Mouse (Mus musculus): ENCODE measurements at regions not wholly inside any gene's neighbourhood (a gene's known extent, or its start where the extent isn't known, plus 50 kb on each side); places are given as distances from the start of the nearest gene placed in this dataset.
"Not testable (repeated sequence)": the region's sequence is repeated elsewhere in the genome, so short reads cannot be mapped to it uniquely, and the experiment has no call there.

- not testable (repeated sequence) for H3K9me3 ChIP-seq (ENCODE audit: control insufficient read depth, low read length); H3K4me2 ChIP-seq (ENCODE audit: low read length); ATAC-seq; H3K27ac ChIP-seq (ENCODE audit: low read depth, low read length); H3K36me3 ChIP-seq (ENCODE audit: control insufficient read depth, insufficient read depth, low read length); H3K27me3 ChIP-seq (replicated peaks; ENCODE audit: control insufficient read depth, insufficient read depth, low read length); H3K9ac ChIP-seq (ENCODE audit: low read depth, low read length); H3K4me3 ChIP-seq (ENCODE audit: low read length)
- 96% methylated on average over 2 of the region's 2 CpGs for WGBS
- peaks cover 14% of the 10 kb centered on the region for H3K4me1 ChIP-seq (ENCODE audit: control insufficient read depth, insufficient read depth, low read depth, low read length)
Measured at GRCm38 (mm10) chr16:31550539-31550938, 112.7 kb upstream of the Dlg1 start.

DNA sequence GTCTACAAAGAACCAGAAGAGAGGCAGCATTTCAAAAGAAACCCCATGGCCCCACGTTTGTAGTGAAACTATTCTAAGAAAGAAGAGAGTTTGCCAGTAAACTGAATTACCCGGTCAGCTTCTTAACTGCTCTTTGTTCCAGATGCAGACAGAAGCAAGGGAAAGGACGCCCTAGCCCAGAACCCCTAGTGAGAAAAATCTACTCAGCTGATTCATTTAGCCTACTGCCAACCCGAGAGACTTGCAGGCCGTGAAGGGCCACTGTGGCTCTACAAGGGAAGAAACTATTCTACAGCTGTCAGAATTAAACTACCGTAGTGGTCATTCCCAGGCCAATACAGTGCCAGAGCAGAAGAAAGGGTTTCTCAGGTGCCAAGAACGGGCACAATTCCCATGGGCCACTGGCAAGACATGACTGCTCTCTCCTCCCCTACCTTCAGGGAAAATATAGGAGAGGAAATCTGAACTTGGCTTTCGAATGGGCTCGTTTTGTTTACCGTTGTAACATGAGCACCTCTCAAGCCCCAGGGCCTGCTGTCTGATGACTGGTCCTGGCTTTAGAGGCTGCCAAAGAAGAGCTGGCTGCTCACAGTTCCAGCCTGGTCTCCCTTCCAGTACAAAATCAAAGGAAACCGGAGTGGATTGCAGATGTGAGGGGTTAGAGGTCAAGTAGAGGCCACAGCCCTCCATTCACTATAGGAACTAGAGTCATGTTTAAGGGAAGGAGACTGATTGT is 111.7 kb upstream of the Dlg1 start:
- no peak overlapping the region for H3K4me2 ChIP-seq (ENCODE audit: low read length)
- peaks cover 5% of the 10 kb centered on the region; the same call in 1 of the 2 replicates for H3K4me1 ChIP-seq (ENCODE audit: control insufficient read depth, insufficient read depth, low read depth, low read length)
- H3K9ac ChIP-seq (ENCODE audit: low read depth, low read length): no peak overlapping the region
- WGBS: 32% methylated on average over 11 of the region's 11 CpGs
- H3K9me3 ChIP-seq (ENCODE audit: control insufficient read depth, low read length): no peaks in the 10 kb centered on the region
- H3K27me3 ChIP-seq (replicated peaks; ENCODE audit: control insufficient read depth, insufficient read depth, low read length): no peaks in the 10 kb centered on the region
- H3K36me3 ChIP-seq (ENCODE audit: control insufficient read depth, insufficient read depth, low read length): no peaks in the 10 kb centered on the region
- H3K27ac ChIP-seq (ENCODE audit: low read depth, low read length): no peak overlapping the region
- no peak overlapping the region for H3K4me3 ChIP-seq (ENCODE audit: low read length)
- no peak for ATAC-seq

- no peak overlapping the region for H3K9ac ChIP-seq (ENCODE audit: low read depth, low read length)
- H3K36me3 ChIP-seq (ENCODE audit: control insufficient read depth, insufficient read depth, low read length): no peaks in the 10 kb centered on the region
- H3K4me3 ChIP-seq (ENCODE audit: low read length): no peak overlapping the region
- H3K27ac ChIP-seq (ENCODE audit: low read depth, low read length): no peak overlapping the region
- no peaks in the 10 kb centered on the region for H3K9me3 ChIP-seq (ENCODE audit: control insufficient read depth, low read length)
- no peak for ATAC-seq
- H3K4me1 ChIP-seq (ENCODE audit: control insufficient read depth, insufficient read depth, low read depth, low read length): no peaks in the 10 kb centered on the region
- no peak overlapping the region for H3K4me2 ChIP-seq (ENCODE audit: low read length)
- WGBS: 77% methylated on average over 8 of the region's 8 CpGs
- no peaks in the 10 kb centered on the region for H3K27me3 ChIP-seq (replicated peaks; ENCODE audit: control insufficient read depth, insufficient read depth, low read length)
Measured at GRCm38 (mm10) chr16:31553361-31554146, 109.7 kb upstream of the Dlg1 start.

DNA sequence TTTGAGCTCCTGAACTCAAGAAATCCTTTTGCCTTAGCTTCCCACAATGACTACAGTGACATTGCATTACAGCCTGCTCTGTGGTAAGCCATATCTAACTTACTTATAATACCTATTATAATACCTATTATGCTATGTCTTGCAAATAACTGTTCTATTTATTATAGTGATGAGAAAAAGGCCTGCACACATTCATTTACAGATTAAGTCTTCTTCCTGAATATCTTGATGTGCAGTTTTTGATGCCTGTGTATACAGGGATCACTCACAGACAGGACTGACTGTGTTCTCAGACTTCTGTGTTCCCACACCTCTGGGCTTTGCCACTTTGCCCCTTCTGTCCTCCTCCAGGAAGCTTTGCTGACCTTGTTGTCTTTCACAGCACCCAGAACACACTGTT is 102.8 kb upstream of the Dlg1 start:
- no peaks in the 10 kb centered on the region for H3K27me3 ChIP-seq (replicated peaks; ENCODE audit: control insufficient read depth, insufficient read depth, low read length)
- H3K27ac ChIP-seq (ENCODE audit: low read depth, low read length): no peak overlapping the region
- no peak overlapping the region for H3K9ac ChIP-seq (ENCODE audit: low read depth, low read length)
- H3K4me1 ChIP-seq (ENCODE audit: control insufficient read depth, insufficient read depth, low read depth, low read length): no peaks in the 10 kb centered on the region
- no peaks in the 10 kb centered on the region for H3K36me3 ChIP-seq (ENCODE audit: control insufficient read depth, insufficient read depth, low read length)
- no peak overlapping the region for H3K4me3 ChIP-seq (ENCODE audit: low read length)
- no peak for ATAC-seq
- H3K4me2 ChIP-seq (ENCODE audit: low read length): no peak overlapping the region
- no peaks in the 10 kb centered on the region for H3K9me3 ChIP-seq (ENCODE audit: control insufficient read depth, low read length)

GRCm38 (mm10) chr16:31564926-31565325 is 98.3 kb upstream of the Dlg1 start:
- H3K27ac ChIP-seq (ENCODE audit: low read depth, low read length): no peak overlapping the region
- H3K4me3 ChIP-seq (ENCODE audit: low read length): no peak overlapping the region
- no peaks in the 10 kb centered on the region for H3K4me1 ChIP-seq (ENCODE audit: control insufficient read depth, insufficient read depth, low read depth, low read length)
- no peak overlapping the region for H3K9ac ChIP-seq (ENCODE audit: low read depth, low read length)
- ATAC-seq: no peak
- no peak overlapping the region for H3K4me2 ChIP-seq (ENCODE audit: low read length)
- no peaks in the 10 kb centered on the region for H3K36me3 ChIP-seq (ENCODE audit: control insufficient read depth, insufficient read depth, low read length)
- H3K27me3 ChIP-seq (replicated peaks; ENCODE audit: control insufficient read depth, insufficient read depth, low read length): no peaks in the 10 kb centered on the region
- H3K9me3 ChIP-seq (ENCODE audit: control insufficient read depth, low read length): no peaks in the 10 kb centered on the region
- WGBS: 83% methylated on average over 5 of the region's 5 CpGs

- H3K4me3 ChIP-seq (ENCODE audit: low read length): no peak overlapping the region
- H3K4me2 ChIP-seq (ENCODE audit: low read length): no peak overlapping the region
- WGBS: 94% methylated on average over 6 of the region's 6 CpGs
- no peaks in the 10 kb centered on the region for H3K36me3 ChIP-seq (ENCODE audit: control insufficient read depth, insufficient read depth, low read length)
- no peak overlapping the region for H3K27ac ChIP-seq (ENCODE audit: low read depth, low read length)
- ATAC-seq: no peak
- H3K9ac ChIP-seq (ENCODE audit: low read depth, low read length): no peak overlapping the region
- H3K27me3 ChIP-seq (replicated peaks; ENCODE audit: control insufficient read depth, insufficient read depth, low read length): no peaks in the 10 kb centered on the region
- H3K9me3 ChIP-seq (ENCODE audit: control insufficient read depth, low read length): no peaks in the 10 kb centered on the region
- H3K4me1 ChIP-seq (ENCODE audit: control insufficient read depth, insufficient read depth, low read depth, low read length): no peaks in the 10 kb centered on the region
Measured at GRCm38 (mm10) chr16:31568316-31568715, 94.9 kb upstream of the Dlg1 start.

DNA sequence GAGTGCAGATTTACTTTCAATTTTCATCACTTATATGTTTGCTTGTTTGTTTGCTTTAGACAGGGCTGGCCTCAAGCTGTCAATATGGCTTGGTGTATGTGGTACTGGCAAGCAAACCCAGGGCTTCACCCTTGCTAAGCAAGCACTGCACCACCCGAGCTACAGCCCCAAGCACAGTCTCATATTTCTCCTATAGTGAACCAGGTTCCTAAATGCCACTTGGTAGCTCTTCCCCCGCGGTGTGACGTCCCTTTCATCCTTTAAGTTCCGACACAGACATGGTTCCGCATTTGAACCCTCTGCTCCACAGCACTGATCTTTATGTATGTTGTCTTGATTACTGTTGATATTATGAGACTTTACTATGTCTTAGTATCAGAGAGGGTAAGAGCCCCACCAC is 93.4 kb upstream of the Dlg1 start:
- WGBS: 72% methylated on average over 6 of the region's 6 CpGs
- Histone ChIP-seq H3K36me3 (ENCODE audit: control insufficient read depth, insufficient read depth, low read length) (no peaks in the 10 kb centered on the region), H3K4me2 (ENCODE audit: low read length) (no peak overlapping the region), H3K4me1 (ENCODE audit: control insufficient read depth, insufficient read depth, low read depth, low read length) (no peaks in the 10 kb centered on the region), H3K4me3 (ENCODE audit: low read length) (no peak overlapping the region), H3K9me3 (ENCODE audit: control insufficient read depth, low read length) (no peaks in the 10 kb centered on the region), H3K27ac (ENCODE audit: low read depth, low read length) (no peak overlapping the region), H3K27me3 (replicated peaks; ENCODE audit: control insufficient read depth, insufficient read depth, low read length) (no peaks in the 10 kb centered on the region), H3K9ac (ENCODE audit: low read depth, low read length) (no peak overlapping the region)
- no peak for ATAC-seq

GRCm38 (mm10) chr16:31570311-31571139 is 92.7 kb upstream of the Dlg1 start:
- ATAC-seq: peak; percentile 42; the same call in 1 of the 2 replicates
- H3K4me1 ChIP-seq (ENCODE audit: control insufficient read depth, insufficient read depth, low read depth, low read length): no peaks in the 10 kb centered on the region
- no peak overlapping the region for H3K4me3 ChIP-seq (ENCODE audit: low read length)
- no peaks in the 10 kb centered on the region for H3K9me3 ChIP-seq (ENCODE audit: control insufficient read depth, low read length)
- no peak overlapping the region for H3K4me2 ChIP-seq (ENCODE audit: low read length)
- WGBS: 91% methylated on average over 20 of the region's 20 CpGs
- H3K9ac ChIP-seq (ENCODE audit: low read depth, low read length): no peak overlapping the region
- H3K27ac ChIP-seq (ENCODE audit: low read depth, low read length): no peak overlapping the region
- no peaks in the 10 kb centered on the region for H3K36me3 ChIP-seq (ENCODE audit: control insufficient read depth, insufficient read depth, low read length)
- H3K27me3 ChIP-seq (replicated peaks; ENCODE audit: control insufficient read depth, insufficient read depth, low read length): no peaks in the 10 kb centered on the region

DNA sequence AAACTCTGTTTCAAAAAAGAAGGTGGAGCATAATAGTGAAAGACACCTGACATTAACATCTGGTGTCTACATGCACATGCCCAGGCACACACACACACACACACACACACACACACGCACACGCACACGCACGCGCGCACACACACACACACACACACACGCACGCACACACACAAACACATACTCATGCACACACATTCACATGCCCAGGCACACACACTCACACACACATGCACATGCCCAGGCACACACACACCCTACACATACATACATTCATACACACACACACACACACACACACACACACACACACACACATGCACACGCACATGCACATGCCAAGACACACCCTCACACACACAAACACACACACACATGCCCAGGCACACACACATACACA is 89.4 kb upstream of the Dlg1 start:
- H3K4me1 ChIP-seq (ENCODE audit: control insufficient read depth, insufficient read depth, low read depth, low read length); H3K27me3 ChIP-seq (replicated peaks; ENCODE audit: control insufficient read depth, insufficient read depth, low read length); ATAC-seq; H3K27ac ChIP-seq (ENCODE audit: low read depth, low read length); H3K36me3 ChIP-seq (ENCODE audit: control insufficient read depth, insufficient read depth, low read length); H3K9me3 ChIP-seq (ENCODE audit: control insufficient read depth, low read length); H3K9ac ChIP-seq (ENCODE audit: low read depth, low read length); H3K4me2 ChIP-seq (ENCODE audit: low read length); H3K4me3 ChIP-seq (ENCODE audit: low read length): not testable (repeated sequence)
- WGBS: 96% methylated on average over 9 of the region's 9 CpGs

Data from hindbrain, embryonic 16.5 days (tissue).